Comparison of ENCODE assay signal across 26 mouse cellular contexts in genomic region chr8:6989359-6990095, GRCm38 (mm10).
DNase-seq lines count a peak whose midpoint lies in the region; ATAC-seq lines count a peak whose summit lies in the region.
"Had no signal": no experiment of that assay in that cellular context is flagged by ENCODE, and none has a peak within 500 bp of the region (broad histone marks: within the 10 kb centered on the region; RNA-seq: fewer than 3 reads in every experiment).

No protein-coding gene starts in this region.

- WGBS in midbrain, embryonic 14.5 days, result 74% methylated on average over 3 of the region's 3 CpGs
- WGBS in midbrain, embryonic 15.5 days, result 74% methylated on average over 3 of the region's 3 CpGs
- WGBS in neural tube, embryonic 12.5 days, result 57% methylated on average over 3 of the region's 3 CpGs
- WGBS in neural tube, embryonic 14.5 days, result 26% methylated on average over 3 of the region's 3 CpGs

- H3K4me3 ChIP-seq in midbrain, embryonic 14.5 days (replicated peaks; ENCODE audit: low read depth, low read length), result no peak overlapping the region
- H3K4me3 ChIP-seq in midbrain, embryonic 15.5 days, result no peak overlapping the region
- no peak overlapping the region for H3K4me3 ChIP-seq in neural tube, embryonic 12.5 days
- H3K4me3 ChIP-seq in neural tube, embryonic 14.5 days (ENCODE audit: low read depth, low read length), result no peak overlapping the region
- H3K4me3 ChIP-seq: embryonic facial prominence, embryonic 12.5 days; embryonic facial prominence, embryonic 15.5 days; erythroblast, embryonic 14.5 days; forebrain, embryonic 10.5 days; forebrain, embryonic 12.5 days had no signal

- H3K27ac ChIP-seq in midbrain, embryonic 14.5 days (replicated peaks; ENCODE audit: low read depth, low read length), result no peak overlapping the region
- no peak overlapping the region for H3K27ac ChIP-seq in midbrain, embryonic 15.5 days
- no peak overlapping the region for H3K27ac ChIP-seq in neural tube, embryonic 12.5 days
- no peak overlapping the region for H3K27ac ChIP-seq in neural tube, embryonic 14.5 days (ENCODE audit: low read depth, low read length)
- H3K27ac ChIP-seq: embryonic facial prominence, embryonic 12.5 days; embryonic facial prominence, embryonic 15.5 days; forebrain, embryonic 10.5 days; forebrain, embryonic 12.5 days had no signal

- no peaks in the 10 kb centered on the region for H3K4me1 ChIP-seq in midbrain, embryonic 14.5 days (ENCODE audit: control insufficient read depth, insufficient read depth, low read length)
- H3K4me1 ChIP-seq in midbrain, embryonic 15.5 days, result no peaks in the 10 kb centered on the region
- no peaks in the 10 kb centered on the region for H3K4me1 ChIP-seq in neural tube, embryonic 12.5 days
- no peaks in the 10 kb centered on the region for H3K4me1 ChIP-seq in neural tube, embryonic 14.5 days (ENCODE audit: control insufficient read depth, insufficient read depth, low read length)
- H3K4me1 ChIP-seq: embryonic facial prominence, embryonic 12.5 days; embryonic facial prominence, embryonic 15.5 days; forebrain, embryonic 10.5 days; forebrain, embryonic 12.5 days had no signal

- no peak overlapping the region for H3K4me2 ChIP-seq in midbrain, embryonic 14.5 days (ENCODE audit: low read length)
- no peak overlapping the region for H3K4me2 ChIP-seq in midbrain, embryonic 15.5 days
- no peak overlapping the region for H3K4me2 ChIP-seq in neural tube, embryonic 12.5 days (replicated peaks)
- no peak overlapping the region for H3K4me2 ChIP-seq in neural tube, embryonic 14.5 days (ENCODE audit: low read depth, low read length)
- H3K4me2 ChIP-seq: embryonic facial prominence, embryonic 12.5 days; embryonic facial prominence, embryonic 15.5 days; forebrain, embryonic 12.5 days had no signal

- H3K9ac ChIP-seq in midbrain, embryonic 14.5 days (replicated peaks; ENCODE audit: low read length), result no peak overlapping the region
- no peak overlapping the region for H3K9ac ChIP-seq in midbrain, embryonic 15.5 days
- no peak overlapping the region for H3K9ac ChIP-seq in neural tube, embryonic 12.5 days
- no peak overlapping the region for H3K9ac ChIP-seq in neural tube, embryonic 14.5 days (replicated peaks; ENCODE audit: low read depth, low read length)
- H3K9ac ChIP-seq: embryonic facial prominence, embryonic 12.5 days; embryonic facial prominence, embryonic 15.5 days; forebrain, embryonic 12.5 days had no signal

- no peaks in the 10 kb centered on the region for H3K27me3 ChIP-seq in midbrain, embryonic 14.5 days (ENCODE audit: control insufficient read depth, insufficient read depth, low read length)
- H3K27me3 ChIP-seq in midbrain, embryonic 15.5 days (replicated peaks), result no peaks in the 10 kb centered on the region
- H3K27me3 ChIP-seq in neural tube, embryonic 12.5 days (replicated peaks), result no peaks in the 10 kb centered on the region
- no peaks in the 10 kb centered on the region for H3K27me3 ChIP-seq in neural tube, embryonic 14.5 days (ENCODE audit: control insufficient read depth, insufficient read depth, low read length)
- H3K27me3 ChIP-seq: embryonic facial prominence, embryonic 12.5 days; embryonic facial prominence, embryonic 15.5 days; forebrain, embryonic 12.5 days; Patski had no signal

- 0 out of 2 replicates have a peak, but pooled peaks have one; percentile 11 for ATAC-seq in midbrain, embryonic 14.5 days (ENCODE audit: low FRiP score, low TSS enrichment)
- no peak for ATAC-seq in midbrain, embryonic 15.5 days (replicated peaks)
- ATAC-seq in neural tube, embryonic 12.5 days (ENCODE audit: low FRiP score, low read depth), result peak; percentile 61; the same call in 1 of the 2 replicates
- ATAC-seq in neural tube, embryonic 14.5 days (ENCODE audit: low read depth), result peak; percentile 84
- ATAC-seq: activated CD4-positive, CD25-positive, alpha-beta regulatory T cell, adult 4 months; forebrain, embryonic 14.5 days; forebrain, embryonic 16.5 days; Patski had no signal

- no peaks in the 10 kb centered on the region for H3K9me3 ChIP-seq in midbrain, embryonic 14.5 days (ENCODE audit: control insufficient read depth, low read length)
- no peaks in the 10 kb centered on the region for H3K9me3 ChIP-seq in midbrain, embryonic 15.5 days
- H3K9me3 ChIP-seq in neural tube, embryonic 12.5 days, result no peaks in the 10 kb centered on the region
- no peaks in the 10 kb centered on the region for H3K9me3 ChIP-seq in neural tube, embryonic 14.5 days (ENCODE audit: control insufficient read depth, low read length)
- H3K9me3 ChIP-seq: embryonic facial prominence, embryonic 12.5 days; embryonic facial prominence, embryonic 15.5 days; forebrain, embryonic 10.5 days; forebrain, embryonic 12.5 days had no signal

- H3K36me3 ChIP-seq in midbrain, embryonic 14.5 days (ENCODE audit: control insufficient read depth, insufficient read depth, low read length), result no peaks in the 10 kb centered on the region
- H3K36me3 ChIP-seq in midbrain, embryonic 15.5 days (replicated peaks), result no peaks in the 10 kb centered on the region
- no peaks in the 10 kb centered on the region for H3K36me3 ChIP-seq in neural tube, embryonic 12.5 days
- H3K36me3 ChIP-seq in neural tube, embryonic 14.5 days (ENCODE audit: control insufficient read depth, insufficient read depth, low read length), result no peaks in the 10 kb centered on the region
- H3K36me3 ChIP-seq: embryonic facial prominence, embryonic 12.5 days; embryonic facial prominence, embryonic 15.5 days; forebrain, embryonic 10.5 days; forebrain, embryonic 12.5 days had no signal

- DNase-seq in midbrain, embryonic 14.5 days, result no peak
- DNase-seq in neural tube, embryonic 10.5 days (ENCODE audit: extremely low spot score, low spot score), result no peak
- DNase-seq in retina, embryonic 14.5 days (ENCODE audit: low spot score), result peak; percentile 13
- DNase-seq in retina, postnatal 1 day, result no peak
- DNase-seq in adrenal gland, adult 2 months, result no peak
- DNase-seq: adrenal gland, postnatal 10 days; adrenal gland, postnatal 25 days; cerebellum, adult 11 months; cerebellum, adult 18-20 months; cerebellum, adult 8-10 months; cerebellum, adult 9-11 months; cerebellum, postnatal 14 days; cerebellum, postnatal 36 days; embryo, embryonic 11 days had no signal
